ENCODE assay signal across 9 mouse cellular contexts in the genomic region with DNA sequence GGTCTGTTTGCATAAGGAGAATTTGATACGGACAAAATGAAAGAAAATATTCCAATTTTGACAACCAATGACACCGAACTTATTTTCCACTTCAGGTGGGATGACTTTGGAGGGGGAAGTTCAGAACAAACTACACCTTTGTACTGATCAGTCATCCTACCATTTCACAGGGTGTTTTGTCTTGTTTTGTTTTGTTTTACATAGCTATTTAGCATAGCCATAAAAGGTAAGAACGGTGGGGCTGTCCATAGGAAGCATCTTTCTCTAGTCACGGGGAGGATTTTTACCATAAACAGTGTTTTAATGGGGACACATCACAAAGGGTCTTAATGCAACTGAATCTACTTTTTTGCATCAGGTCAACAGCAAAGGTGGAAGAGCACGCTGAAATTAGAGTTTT.
DNase-seq lines count a peak whose midpoint lies in the region; ATAC-seq lines count a peak whose summit lies in the region.
"Had no signal": no experiment of that assay in that cellular context is flagged by ENCODE, and none has a peak within 500 bp of the region (broad histone marks: within the 10 kb centered on the region; RNA-seq: fewer than 3 reads in every experiment).

No protein-coding gene starts in this region.

- no peak overlapping the region for H3K9ac ChIP-seq in heart, embryonic 13.5 days
- H3K9ac ChIP-seq in liver, embryonic 11.5 days (ENCODE audit: low read depth, low read length), result no peak overlapping the region
- no peak overlapping the region for H3K9ac ChIP-seq in liver, embryonic 12.5 days

- H3K27me3 ChIP-seq in heart, embryonic 13.5 days (replicated peaks), result no peaks in the 10 kb centered on the region
- H3K27me3 ChIP-seq in liver, embryonic 11.5 days (replicated peaks; ENCODE audit: control insufficient read depth, insufficient read depth, low read length), result no peaks in the 10 kb centered on the region
- no peaks in the 10 kb centered on the region for H3K27me3 ChIP-seq in liver, embryonic 12.5 days (replicated peaks)

- 34% methylated on average over 5 of the region's 5 CpGs for WGBS in heart, embryonic 13.5 days
- WGBS in liver, embryonic 11.5 days, result 30% methylated on average over 5 of the region's 5 CpGs
- 32% methylated on average over 5 of the region's 5 CpGs for WGBS in liver, embryonic 12.5 days (ENCODE audit: insufficient replicate concordance)

- H3K4me1 ChIP-seq in heart, embryonic 13.5 days, result peaks cover 45% of the 10 kb centered on the region
- H3K4me1 ChIP-seq in liver, embryonic 11.5 days (replicated peaks; ENCODE audit: control insufficient read depth, insufficient read depth, low read length), result peaks cover 4% of the 10 kb centered on the region
- peaks cover 19% of the 10 kb centered on the region for H3K4me1 ChIP-seq in liver, embryonic 12.5 days

- no peaks in the 10 kb centered on the region for H3K9me3 ChIP-seq in heart, embryonic 13.5 days
- H3K9me3 ChIP-seq in liver, embryonic 11.5 days (ENCODE audit: control insufficient read depth, low read length), result no peaks in the 10 kb centered on the region
- H3K9me3 ChIP-seq in liver, embryonic 12.5 days (replicated peaks), result no peaks in the 10 kb centered on the region

- intact Hi-C loops in heart, postnatal 25 days (cut with DNase I), result no loop called here

- no peaks in the 10 kb centered on the region for H3K36me3 ChIP-seq in heart, embryonic 13.5 days
- H3K36me3 ChIP-seq in liver, embryonic 11.5 days (ENCODE audit: control insufficient read depth, insufficient read depth, low read length), result no peaks in the 10 kb centered on the region
- H3K36me3 ChIP-seq in liver, embryonic 12.5 days, result no peaks in the 10 kb centered on the region

- peak overlapping the region; percentile 52; the same call in 1 of the 2 replicates for H3K4me3 ChIP-seq in heart, embryonic 13.5 days
- H3K4me3 ChIP-seq in liver, embryonic 11.5 days (ENCODE audit: low read depth, low read length), result no peak overlapping the region
- H3K4me3 ChIP-seq in liver, embryonic 12.5 days, result no peak overlapping the region

- no peak for DNase-seq in heart, postnatal 25 days (ENCODE audit: low spot score)
- DNase-seq in liver, embryonic 11.5 days (ENCODE audit: low spot score), result no peak
- DNase-seq in liver, result no peak
- DNase-seq in R1 (ENCODE audit: low read depth, low spot score), result peak; percentile 51
- no peak for DNase-seq in thymus, adult 18-20 months
- DNase-seq: cerebellum, adult 11-12 months had no signal

- no peak for ATAC-seq in heart, embryonic 13.5 days (ENCODE audit: extremely low read depth, insufficient number of reproducible peaks, low FRiP score, low TSS enrichment)
- no peak for ATAC-seq in liver, embryonic 11.5 days (replicated peaks; ENCODE audit: low FRiP score)
- ATAC-seq in liver, embryonic 12.5 days, result no peak
- no peak for ATAC-seq in megakaryocyte-erythroid progenitor cell, adult 5-6 weeks (replicated peaks; ENCODE audit: low FRiP score, low TSS enrichment, poor library complexity, severe bottlenecking)

- no peak overlapping the region for H3K27ac ChIP-seq in heart, embryonic 13.5 days (replicated peaks)
- H3K27ac ChIP-seq in liver, embryonic 11.5 days (ENCODE audit: low read depth, low read length), result no peak overlapping the region
- no peak overlapping the region for H3K27ac ChIP-seq in liver, embryonic 12.5 days

- H3K4me2 ChIP-seq in heart, embryonic 13.5 days, result peak overlapping the region; percentile 79
- H3K4me2 ChIP-seq in liver, embryonic 11.5 days, result peak overlapping the region; percentile 78; the same call in 1 of the 2 replicates
- H3K4me2 ChIP-seq in liver, embryonic 12.5 days, result peak overlapping the region; percentile 65; the same call in 1 of the 2 replicates
